Mouse (Mus musculus) Muller cell, postnatal 12 days (primary cell): ENCODE measurements around the gene Mrgpra6.
A peak's percentile ranks its signal among the peaks of the same experiment; 100 is the strongest.

Source experiments
- DNase-seq: peaks from one replicate; pipeline ENCODE4 v3.0.0-alpha.2; 2015; ENCODE audit errors: inconsistent ontology term

Gene Mrgpra6

DNA sequence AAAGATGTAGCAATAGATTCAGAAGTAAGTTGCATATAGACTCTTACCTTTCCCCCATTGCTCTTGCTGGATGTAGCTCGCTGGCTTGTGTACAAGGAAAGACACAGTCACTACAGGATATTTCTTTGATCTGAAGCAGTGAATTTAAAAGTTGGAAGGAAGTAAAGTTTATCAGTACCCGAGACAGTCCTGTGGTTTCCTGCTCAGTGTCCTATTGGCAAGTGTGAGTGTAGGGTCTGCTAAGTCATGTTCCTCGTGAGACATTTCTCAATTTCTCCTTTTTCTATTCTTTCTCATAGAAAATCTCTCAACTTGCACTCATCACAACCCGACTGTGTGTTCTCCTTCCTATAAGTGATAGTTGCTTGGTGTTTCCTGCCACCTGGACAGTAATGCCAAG lies at the start of gene Mrgpra6:
Gene Mrgpra6, minus strand, starts transcription at position 91 of the 400 bp plus-strand sequence.
- DNase-seq = no peak

DNA sequence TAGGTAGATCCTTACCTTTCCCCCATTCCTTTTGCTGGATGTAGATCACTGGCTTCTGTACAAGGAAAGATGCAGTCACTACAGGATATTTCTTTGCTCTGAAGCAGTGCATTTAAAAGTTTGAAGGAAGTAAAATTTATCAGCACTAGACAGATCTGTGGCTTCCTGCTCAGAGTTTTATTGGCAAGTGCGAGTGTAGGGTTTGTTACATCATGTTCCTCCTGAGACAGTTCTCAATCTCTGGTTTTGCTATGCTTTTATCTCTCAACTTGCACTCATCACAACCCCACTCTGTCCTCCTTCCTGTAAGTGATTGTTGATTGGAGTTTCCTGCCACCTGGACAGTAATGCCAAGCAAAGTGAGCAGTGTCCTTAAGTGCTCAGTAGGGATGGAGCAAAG lies 48.0 kb upstream of the Mrgpra6 start, which contains the start of gene Mrgpra9:
Gene Mrgpra9, minus strand, starts transcription at position 79 of the 400 bp plus-strand sequence.
- DNase-seq = no peak

DNA sequence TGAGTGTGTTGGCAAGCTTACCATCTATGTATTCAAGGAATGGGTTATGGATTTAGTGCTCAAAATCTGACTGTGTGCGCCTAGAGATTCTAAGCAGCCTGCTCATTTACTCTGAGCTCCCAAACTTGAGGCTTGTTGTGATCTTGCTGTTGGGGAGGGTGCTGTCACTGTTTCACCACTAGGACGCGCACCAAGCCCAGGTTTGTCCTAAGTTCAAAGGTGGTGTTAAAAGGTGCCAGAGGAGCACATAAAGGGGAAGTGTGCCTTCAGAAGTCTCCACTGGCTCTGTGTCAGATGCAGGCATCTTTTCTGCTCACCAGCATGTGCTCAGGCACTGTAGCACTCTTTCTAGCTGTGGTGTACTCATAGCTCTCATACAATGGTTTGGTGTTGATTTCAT lies 39.9 kb upstream of the Mrgpra6 start:
- DNase-seq = no peak

DNA sequence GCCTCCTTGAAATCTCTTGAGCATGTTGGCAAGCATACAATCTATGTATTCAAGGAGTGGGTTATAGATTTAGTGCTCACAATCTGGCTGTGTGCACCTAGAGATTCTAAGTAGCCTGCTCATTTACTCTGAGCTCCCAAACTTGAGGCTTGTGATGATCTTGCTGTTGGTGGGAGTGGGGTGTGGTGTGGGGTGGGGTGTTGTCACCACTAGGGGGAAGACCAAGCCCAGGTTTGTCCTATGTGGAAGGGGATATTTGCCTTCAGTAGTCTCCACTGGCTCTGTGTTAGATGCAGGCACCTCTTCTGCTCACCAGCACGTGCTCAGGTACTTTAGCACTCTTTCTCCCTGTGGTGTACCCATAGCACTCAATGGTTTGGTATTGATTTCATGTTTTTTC lies 9.4 kb downstream of the Mrgpra6 start:
- DNase-seq = no peak

DNA sequence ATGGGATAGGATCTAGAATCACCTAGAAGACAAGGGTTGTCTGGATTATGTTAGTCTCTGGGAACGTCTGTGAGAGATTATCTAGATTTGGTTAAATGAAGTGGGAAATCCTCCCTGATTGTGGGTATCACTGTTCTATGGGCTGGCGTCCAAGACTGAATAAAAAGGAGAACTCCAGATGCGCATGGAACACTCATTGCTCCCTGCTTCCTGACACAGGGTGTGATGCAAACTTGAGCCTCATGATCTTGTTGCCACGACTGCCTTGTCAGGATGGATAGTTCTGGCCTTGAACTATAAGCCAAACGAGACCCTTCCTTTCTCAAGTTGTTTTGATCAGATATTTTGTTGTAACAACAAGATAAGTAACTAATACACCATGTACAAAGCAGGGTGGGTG lies 33.9 kb downstream of the Mrgpra6 start:
- DNase-seq = no peak

DNA sequence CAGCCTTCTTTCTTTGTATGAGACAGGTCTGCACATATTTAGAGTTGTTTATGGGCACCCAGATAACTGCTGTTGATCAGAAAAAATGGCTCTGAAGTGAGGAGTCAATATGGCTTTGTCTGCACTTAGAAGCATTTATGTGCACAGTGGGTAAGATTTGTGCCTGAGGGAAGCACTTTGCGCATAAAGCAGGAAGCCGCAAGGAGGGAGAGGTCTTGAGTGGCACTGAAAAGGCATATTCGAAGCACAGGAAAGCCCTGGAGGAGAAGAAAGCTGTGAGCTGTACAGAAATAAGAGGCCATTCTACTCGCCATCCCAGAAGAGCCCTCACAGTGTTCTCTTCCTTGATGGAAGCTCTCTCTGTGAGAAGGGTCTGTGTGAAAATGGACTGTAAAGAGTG lies 39.7 kb downstream of the Mrgpra6 start:
- DNase-seq = no peak

DNA sequence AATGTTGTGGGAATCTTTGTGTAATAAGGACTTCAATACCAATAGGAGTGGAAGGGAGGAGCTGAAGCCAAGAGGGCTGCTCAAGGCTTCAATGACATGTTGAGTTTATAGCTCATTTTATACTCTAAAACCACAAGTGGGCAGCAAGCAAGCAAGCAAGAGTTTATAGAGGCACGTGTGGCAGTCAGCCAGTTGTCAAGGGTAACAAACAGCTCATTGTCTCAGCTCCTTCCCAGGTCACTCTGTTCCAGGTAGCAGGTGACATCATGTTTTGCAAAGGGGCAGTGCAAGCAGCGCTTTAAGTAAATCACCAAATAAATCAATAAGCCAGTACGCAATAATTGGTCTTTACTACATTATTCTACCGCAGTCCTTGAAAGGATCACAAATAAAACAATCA lies 41.5 kb downstream of the Mrgpra6 start:
- no peak for DNase-seq

DNA sequence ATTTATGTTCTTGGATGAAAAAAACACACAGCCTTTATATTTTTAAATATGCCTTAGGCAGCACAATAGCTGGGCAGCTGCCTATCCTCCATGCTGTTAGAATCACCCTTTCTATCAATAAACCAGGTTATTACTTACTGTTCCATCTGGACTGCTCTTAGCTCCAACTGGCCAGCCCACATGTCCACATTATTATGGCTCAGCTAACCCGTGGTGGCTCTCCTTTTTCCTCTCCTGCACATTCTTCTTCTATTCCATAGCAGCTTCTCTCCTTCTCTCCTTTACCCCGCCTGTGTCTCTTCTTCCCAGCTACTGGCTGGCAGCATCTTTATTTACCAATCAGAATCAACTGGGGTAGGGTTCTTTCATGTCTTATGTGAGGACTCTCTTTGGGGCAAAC lies 46.3 kb downstream of the Mrgpra6 start:
- DNase-seq = no peak

DNA sequence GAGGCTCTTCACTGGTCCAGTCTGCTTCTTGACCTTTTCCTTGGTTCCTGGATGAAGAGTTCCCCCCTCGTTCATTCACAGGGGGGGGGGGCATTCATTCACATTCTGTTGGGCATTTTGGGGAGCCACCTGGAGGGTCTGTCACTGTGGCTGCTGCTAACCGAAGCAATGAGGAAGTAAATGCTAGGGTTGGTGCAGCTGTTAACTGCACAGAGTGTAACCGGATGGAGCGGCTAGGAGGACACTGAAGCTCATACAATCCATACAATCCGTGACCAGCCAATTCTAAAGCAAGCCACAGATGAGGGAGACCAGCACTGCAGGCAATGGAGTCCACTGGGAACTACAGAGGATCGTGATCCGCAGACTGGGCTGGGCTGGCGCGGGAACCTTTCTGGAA lies 47.0 kb downstream of the Mrgpra6 start:
- DNase-seq = no peak

DNA sequence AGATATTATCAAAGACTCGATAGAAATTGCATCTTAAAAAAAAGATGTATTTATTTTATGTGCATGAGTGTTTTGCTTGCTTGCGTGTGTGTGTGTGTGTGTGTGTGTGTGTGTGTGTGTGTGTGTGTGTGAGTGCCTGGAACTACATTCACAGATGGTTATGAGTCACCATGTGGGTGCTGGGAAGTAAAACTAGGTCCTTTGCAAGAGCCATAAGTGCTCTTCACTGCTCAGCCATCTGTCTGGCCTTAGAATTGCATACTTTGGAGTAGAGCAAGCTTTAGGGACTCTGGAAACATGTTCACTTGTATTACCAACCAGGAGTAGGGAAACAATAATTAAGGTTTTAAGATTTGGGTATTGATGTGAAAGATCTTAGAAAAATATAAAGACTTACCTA lies 48.9 kb downstream of the Mrgpra6 start:
- no peak for DNase-seq

DNA sequence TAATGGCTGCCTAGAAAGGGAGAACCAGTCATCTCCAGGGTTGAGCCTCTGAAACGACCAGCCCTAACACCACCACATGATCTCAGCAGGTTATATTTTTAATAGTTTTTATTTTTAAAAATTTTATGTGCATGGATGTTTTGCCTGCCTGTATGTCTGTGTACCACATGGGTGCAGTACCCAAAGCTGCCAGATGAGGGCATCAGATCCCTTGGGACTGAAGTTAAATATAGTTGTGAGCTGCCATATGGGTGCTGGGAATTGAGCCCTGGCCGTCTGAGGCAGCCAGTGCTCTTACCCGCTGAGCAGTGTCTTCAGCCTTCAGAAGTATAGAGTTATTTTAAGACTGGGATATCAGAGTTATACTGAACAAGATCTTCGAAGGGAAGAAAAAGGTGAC lies 49.3 kb downstream of the Mrgpra6 start:
- no peak for DNase-seq

DNA sequence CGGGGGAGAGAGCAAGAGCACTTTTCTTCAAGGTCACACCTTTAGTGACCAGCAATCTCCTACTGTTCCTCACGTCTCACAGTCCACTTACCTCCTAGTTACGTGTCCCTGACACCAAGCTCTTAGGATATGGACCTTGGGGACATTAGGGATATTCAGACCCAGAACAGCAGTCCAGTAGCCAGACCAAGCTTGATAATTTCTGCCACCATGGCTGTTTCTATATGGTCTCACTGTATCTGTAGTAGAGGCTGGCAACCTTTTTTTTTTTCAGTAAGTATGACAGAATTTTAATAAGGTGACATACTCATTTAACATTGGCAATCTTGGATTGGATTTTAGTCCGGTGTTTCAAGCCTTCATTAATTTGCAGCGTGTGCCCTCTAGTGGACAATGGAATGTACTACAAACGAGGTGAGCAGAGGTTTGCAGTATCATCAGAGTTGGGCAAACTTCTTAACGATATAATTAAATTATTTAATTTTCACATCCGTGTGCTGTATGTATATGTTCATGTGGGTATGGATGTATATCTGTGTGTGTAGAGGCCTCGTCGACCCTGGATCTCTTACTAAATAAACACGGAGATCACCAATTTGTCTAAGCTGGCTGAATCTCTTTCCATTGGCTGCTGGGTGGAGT lies 54.2 kb downstream of the Mrgpra6 start:
- peak; percentile 25 for DNase-seq

DNA sequence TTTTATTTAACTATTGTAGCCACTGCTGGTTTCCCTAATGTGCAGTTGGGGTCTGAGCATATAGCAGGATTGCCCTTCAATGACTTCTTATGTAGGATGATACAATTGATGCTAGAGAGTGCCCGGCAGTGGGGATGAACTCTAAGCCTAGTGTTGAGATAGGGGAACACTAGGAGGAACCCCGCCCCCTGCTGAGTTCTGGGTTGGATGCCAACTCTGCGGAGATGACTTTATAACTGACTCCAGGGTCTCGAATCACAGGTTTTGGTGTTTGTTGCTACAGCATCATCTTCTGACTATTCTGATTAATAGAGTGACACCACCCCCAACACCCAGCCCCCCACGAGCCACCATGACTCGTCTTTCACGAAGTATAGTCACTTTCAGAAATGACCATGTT lies 56.4 kb downstream of the Mrgpra6 start:
- DNase-seq = peak; percentile 11

DNA sequence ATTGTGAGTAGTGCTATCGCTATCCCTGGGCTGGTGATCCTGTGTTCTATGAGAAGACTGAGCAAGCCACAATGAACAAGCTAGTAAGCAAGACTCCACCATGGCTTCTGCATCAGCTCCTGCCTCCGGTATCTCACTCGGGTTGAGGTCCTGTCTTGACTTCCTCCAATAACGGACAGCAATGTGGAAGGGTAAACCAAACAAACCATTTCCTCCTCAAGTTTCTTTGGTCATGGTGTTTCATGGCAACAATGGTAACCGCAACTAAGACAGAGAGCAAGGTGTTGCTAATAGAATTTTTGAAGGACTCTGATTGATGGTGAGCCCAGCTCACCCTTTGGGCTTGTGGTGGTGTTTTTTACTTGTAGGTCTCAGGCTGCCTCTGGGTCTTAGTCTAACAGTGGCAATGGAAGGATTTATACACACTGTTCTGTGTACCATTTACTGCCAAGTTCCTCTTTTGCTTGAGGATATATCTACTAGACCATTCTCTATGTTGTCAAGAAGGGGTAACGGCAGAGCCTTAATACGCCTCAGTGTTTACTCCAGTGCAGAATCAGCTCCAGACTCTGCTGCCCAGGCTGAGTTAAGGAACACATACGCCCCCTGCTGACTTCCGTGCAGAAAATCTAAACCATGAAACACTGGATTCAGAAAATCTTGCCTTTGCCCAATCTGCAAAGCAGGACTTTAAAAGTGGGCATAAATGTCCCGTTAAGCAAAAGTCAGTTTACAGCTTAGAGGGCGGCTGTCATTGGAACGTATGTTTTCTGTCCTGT lies 58.5 kb downstream of the Mrgpra6 start:
- DNase-seq = no peak

DNA sequence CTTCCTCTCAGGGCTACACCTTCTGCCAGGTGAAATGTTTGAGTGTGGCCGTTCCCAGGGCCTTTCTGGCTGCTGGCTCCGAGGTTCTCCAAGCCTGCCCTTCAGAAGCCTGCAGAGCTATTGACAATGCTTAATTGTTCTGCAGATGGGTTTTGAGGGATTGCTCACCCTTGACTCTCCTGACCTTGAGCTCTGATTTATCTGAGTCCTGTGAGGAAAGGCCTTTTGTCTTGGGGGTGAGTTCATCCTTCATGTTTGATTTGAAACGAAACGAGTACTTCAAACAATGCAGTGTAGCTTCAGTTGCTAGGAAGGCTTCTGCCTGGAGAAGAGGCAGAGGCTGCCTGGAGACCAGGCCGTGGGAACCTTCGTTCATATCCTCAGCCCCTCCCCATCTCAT lies 60.4 kb downstream of the Mrgpra6 start:
- DNase-seq = no peak

DNA sequence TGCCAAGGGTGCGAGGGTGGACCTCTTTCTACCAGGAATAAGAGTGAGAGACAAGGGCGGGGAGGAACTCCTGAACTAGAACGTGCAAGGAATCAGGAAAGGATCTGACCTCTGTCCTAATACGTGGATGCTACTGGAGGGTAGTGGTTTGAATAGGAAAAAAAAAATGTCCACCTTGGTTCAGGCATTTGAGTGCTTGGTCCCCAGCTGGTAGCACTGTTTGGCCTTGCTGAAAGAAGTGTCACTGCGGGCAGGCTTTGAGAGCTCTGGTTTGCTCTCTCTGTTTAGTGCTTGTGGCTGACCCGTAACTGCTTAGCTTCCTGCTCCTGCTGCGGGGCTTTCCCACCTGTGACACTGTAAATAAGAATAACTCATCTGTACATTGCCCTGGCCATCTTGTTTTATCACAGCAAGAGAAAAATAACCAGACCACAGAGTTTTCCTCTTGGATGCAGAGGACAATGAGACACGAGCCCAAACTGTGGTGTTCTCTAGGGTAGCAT lies 64.8 kb downstream of the Mrgpra6 start:
- no peak for DNase-seq
